Mouse (Mus musculus) bone marrow, adult 2 months (tissue): Measurements from ENCODE around the gene Dennd5b.

Experiments used
- CTCF ChIP-seq: fragments of 200-500 bp; IDR thresholded peaks from 2 replicates; pipeline ENCODE4 v1.5.1; 2011; ENCODE audit warnings: low read length, control low read depth; ENCODE audit not compliant: control insufficient read depth, insufficient read depth
- POLR2A ChIP-seq: fragments of 200-500 bp; IDR thresholded peaks from 2 replicates; pipeline ENCODE4 v1.6.1; 2011; ENCODE audit warnings: low read depth, mild to moderate bottlenecking, control low read depth, low read length, borderline replicate concordance; ENCODE audit not compliant: control insufficient read depth

- TF ChIP-seq CTCF, result no peak
- TF ChIP-seq POLR2A, result no peak
Measured at GRCm38 (mm10) chr6:149093465-149093864, 8.0 kb downstream of the Dennd5b start.
